Comparison of ENCODE assay signal across 25 mouse cellular contexts in genomic region chr3:33887438-33887837, GRCm38 (mm10). TPM values are rescaled to one million over a fixed set of nuclear protein-coding genes. Genes with fewer than 3 reads are reported as not detected.
A peak's percentile ranks its signal among the peaks of the same experiment; 100 is the strongest.
DNase-seq lines count a peak whose midpoint lies in the region; ATAC-seq and TF ChIP-seq lines count a peak whose summit lies in the region.
"Had no signal": no experiment of that assay in that cellular context is flagged by ENCODE, and none has a peak within 500 bp of the region (broad histone marks: within the 10 kb centered on the region; RNA-seq: fewer than 3 reads in every experiment).

No protein-coding gene starts in this region.

- H3K9ac ChIP-seq in midbrain, embryonic 11.5 days (ENCODE audit: low read length): no peak overlapping the region
- H3K9ac ChIP-seq in midbrain, postnatal 0 days (replicated peaks; ENCODE audit: low read length, poor library complexity, severe bottlenecking): no peak overlapping the region
- no peak overlapping the region for H3K9ac ChIP-seq in midbrain, embryonic 15.5 days
- H3K9ac ChIP-seq in lung, postnatal 0 days (replicated peaks; ENCODE audit: low read depth): no peak overlapping the region
- H3K9ac ChIP-seq: embryonic facial prominence, embryonic 12.5 days; forebrain, postnatal 0 days; kidney, embryonic 15.5 days; limb, embryonic 13.5 days; liver, embryonic 13.5 days had no signal

- H3K27me3 ChIP-seq in midbrain, embryonic 11.5 days (ENCODE audit: control insufficient read depth, insufficient read depth, low read length): no peaks in the 10 kb centered on the region
- H3K27me3 ChIP-seq in midbrain, postnatal 0 days (ENCODE audit: insufficient read depth, low read length): no peaks in the 10 kb centered on the region
- no peaks in the 10 kb centered on the region for H3K27me3 ChIP-seq in midbrain, embryonic 15.5 days (replicated peaks)
- no peaks in the 10 kb centered on the region for H3K27me3 ChIP-seq in lung, postnatal 0 days (replicated peaks; ENCODE audit: insufficient read depth, low read length)
- H3K27me3 ChIP-seq: CH12.LX; embryonic facial prominence, embryonic 12.5 days; kidney, embryonic 15.5 days; limb, embryonic 13.5 days; liver, embryonic 13.5 days had no signal

- peak; percentile 54; the same call in 1 of the 2 replicates for ATAC-seq in midbrain, embryonic 11.5 days (ENCODE audit: low FRiP score)
- no peak for ATAC-seq in midbrain, postnatal 0 days (ENCODE audit: low FRiP score)
- peak; percentile 65 for ATAC-seq in midbrain, embryonic 15.5 days (replicated peaks)
- ATAC-seq in lung, postnatal 0 days: no peak
- ATAC-seq: forebrain, postnatal 0 days had no signal

- H3K4me3 ChIP-seq in midbrain, embryonic 11.5 days (ENCODE audit: low read depth, low read length): no peak overlapping the region
- H3K4me3 ChIP-seq in midbrain, postnatal 0 days (ENCODE audit: low read depth, low read length): no peak overlapping the region
- H3K4me3 ChIP-seq in midbrain, embryonic 15.5 days: no peak overlapping the region
- H3K4me3 ChIP-seq in lung, postnatal 0 days (ENCODE audit: low read depth, low read length): no peak overlapping the region
- H3K4me3 ChIP-seq: embryonic facial prominence, embryonic 12.5 days; kidney, embryonic 15.5 days; limb, embryonic 13.5 days; liver, embryonic 13.5 days had no signal

- 34% methylated on average over 8 of the region's 8 CpGs for WGBS in midbrain, embryonic 11.5 days
- WGBS in midbrain, postnatal 0 days: 22% methylated on average over 8 of the region's 8 CpGs
- WGBS in midbrain, embryonic 15.5 days: 15% methylated on average over 8 of the region's 8 CpGs
- 28% methylated on average over 8 of the region's 8 CpGs for WGBS in lung, postnatal 0 days

- TF ChIP-seq EP300 in lung, postnatal 0 days (IDR thresholded peaks at IDR 0.05): no peak

- no peak overlapping the region; the same call in 1 of the 2 replicates for H3K4me2 ChIP-seq in midbrain, embryonic 11.5 days
- no peak overlapping the region for H3K4me2 ChIP-seq in midbrain, postnatal 0 days (ENCODE audit: low read depth, low read length, poor library complexity, severe bottlenecking)
- H3K4me2 ChIP-seq in midbrain, embryonic 15.5 days: 0 out of 2 replicates have a peak overlapping the region, but pooled peaks have one; percentile 9
- H3K4me2 ChIP-seq in lung, postnatal 0 days (replicated peaks; ENCODE audit: low read depth, low read length): no peak overlapping the region
- H3K4me2 ChIP-seq: embryonic facial prominence, embryonic 12.5 days; kidney, embryonic 15.5 days; limb, embryonic 13.5 days; liver, embryonic 13.5 days had no signal

- no peak for TF ChIP-seq CTCF in midbrain, postnatal 0 days (IDR thresholded peaks at IDR 0.05)
- TF ChIP-seq CTCF in lung, postnatal 0 days (IDR thresholded peaks at IDR 0.05): no peak

- no peaks in the 10 kb centered on the region for H3K9me3 ChIP-seq in midbrain, embryonic 11.5 days (ENCODE audit: control insufficient read depth, low read length)
- no peaks in the 10 kb centered on the region for H3K9me3 ChIP-seq in midbrain, postnatal 0 days (ENCODE audit: low read length)
- no peaks in the 10 kb centered on the region for H3K9me3 ChIP-seq in midbrain, embryonic 15.5 days
- H3K9me3 ChIP-seq in lung, postnatal 0 days (ENCODE audit: low read length): no peaks in the 10 kb centered on the region
- H3K9me3 ChIP-seq: embryonic facial prominence, embryonic 12.5 days; G1E; kidney, embryonic 15.5 days; limb, embryonic 13.5 days; liver, embryonic 13.5 days had no signal

- DNase-seq in embryo, embryonic 10 days (ENCODE audit: low spot score): peak; percentile 23
- DNase-seq in embryo, embryonic 9.5 days (ENCODE audit: extremely low spot score): no peak
- DNase-seq in midbrain, embryonic 11.5 days (ENCODE audit: low spot score, missing footprints): no peak
- DNase-seq in midbrain, postnatal 0 days (ENCODE audit: low spot score): no peak
- DNase-seq in embryo, embryonic 11 days: peak; percentile 28
- DNase-seq in cerebellum, adult 8-10 months: no peak
- DNase-seq in lung, postnatal 0 days (ENCODE audit: low spot score): no peak
- DNase-seq: B cell, adult 2 months; cerebellum, adult 2 months; cerebellum, postnatal 36 days; forebrain, postnatal 0 days; gastrocnemius, postnatal 36 days; kidney, adult 11 months; kidney, postnatal 36 days; liver, embryonic 13.5 days; lung, adult 2 months; right cerebral cortex, postnatal 14 days had no signal

- no peaks in the 10 kb centered on the region for H3K4me1 ChIP-seq in midbrain, embryonic 11.5 days (ENCODE audit: control insufficient read depth, insufficient read depth, low read length)
- no peaks in the 10 kb centered on the region for H3K4me1 ChIP-seq in midbrain, postnatal 0 days (ENCODE audit: insufficient read depth, low read length)
- H3K4me1 ChIP-seq in midbrain, embryonic 15.5 days: peaks cover 3% of the 10 kb centered on the region; the same call in 1 of the 2 replicates
- no peaks in the 10 kb centered on the region for H3K4me1 ChIP-seq in lung, postnatal 0 days (ENCODE audit: insufficient read depth, low read depth, low read length)
- H3K4me1 ChIP-seq: embryonic facial prominence, embryonic 12.5 days; kidney, embryonic 15.5 days; limb, embryonic 13.5 days; liver, embryonic 13.5 days had no signal

- H3K27ac ChIP-seq in midbrain, embryonic 11.5 days (ENCODE audit: low read depth, low read length): no peak overlapping the region
- H3K27ac ChIP-seq in midbrain, postnatal 0 days (ENCODE audit: low read depth, low read length): no peak overlapping the region
- H3K27ac ChIP-seq in midbrain, embryonic 15.5 days: no peak overlapping the region
- H3K27ac ChIP-seq in lung, postnatal 0 days (ENCODE audit: low read length): no peak overlapping the region
- H3K27ac ChIP-seq: embryonic facial prominence, embryonic 12.5 days; kidney, embryonic 15.5 days; limb, embryonic 13.5 days; liver, embryonic 13.5 days had no signal

- no peaks in the 10 kb centered on the region for H3K36me3 ChIP-seq in midbrain, embryonic 11.5 days (ENCODE audit: control insufficient read depth, insufficient read depth, low read length)
- H3K36me3 ChIP-seq in midbrain, postnatal 0 days (ENCODE audit: insufficient read depth, low read length): no peaks in the 10 kb centered on the region
- no peaks in the 10 kb centered on the region for H3K36me3 ChIP-seq in midbrain, embryonic 15.5 days (replicated peaks)
- H3K36me3 ChIP-seq in lung, postnatal 0 days (ENCODE audit: insufficient read depth, low read length): no peaks in the 10 kb centered on the region
- H3K36me3 ChIP-seq: embryonic facial prominence, embryonic 12.5 days; G1E; kidney, embryonic 15.5 days; limb, embryonic 13.5 days; liver, embryonic 13.5 days had no signal

RNA-seq across cellular contexts. Expression of gene Ccdc39, which starts 43.3 kb away (rescaled TPM):
- 9.3 and 10.9 TPM in 2 replicates for polyA plus RNA-seq in midbrain, embryonic 11.5 days (2014; fragmentation: Nextera tagmentation; extraction: Ambion mirVana)
- total RNA-seq in midbrain, postnatal 0 days (2014; rRNA removed): 23.1 and 28.6 TPM in 2 replicates
- polyA plus RNA-seq in midbrain, postnatal 0 days (2015; fragmentation: Nextera tagmentation; extraction: Ambion mirVana): 14.5 and 17.3 TPM in 2 replicates
- polyA plus RNA-seq in midbrain, embryonic 15.5 days (2015; fragmentation: Nextera tagmentation; extraction: Ambion mirVana): 17.5 and 19.5 TPM in 2 replicates
- 6.4 and 10.8 TPM in 2 replicates for polyA plus RNA-seq in lung, postnatal 0 days (2015; fragmentation: Nextera tagmentation; extraction: Ambion mirVana)
- total RNA-seq: megakaryocyte, adult 5-6 weeks; neutrophil, adult 5-6 weeks had no signal

Comparison
In these comparisons a context has a peak if more than half of its experiments do, and no peak if none do; other contexts are left out.
1. DNase-seq: peak in embryo, embryonic 10 days (single experiment) and embryo, embryonic 11 days (single experiment); none in embryo, embryonic 9.5 days (single experiment), midbrain, embryonic 11.5 days (single experiment), midbrain, postnatal 0 days (single experiment), cerebellum, adult 8-10 months (single experiment) and lung, postnatal 0 days (single experiment).
2. ATAC-seq: peak in midbrain, embryonic 11.5 days (single experiment) and midbrain, embryonic 15.5 days (single experiment); none in midbrain, postnatal 0 days (single experiment) and lung, postnatal 0 days (single experiment).